Mouse (Mus musculus) CH12F3 (cell line): Measurements from ENCODE around the gene Cradd.

Experiments
- in situ Hi-C: fragments of 300-500 bp; cut with MboI; formaldehyde crosslinking; loops from 2 replicates; pipeline ENCODE4 v1.14.3; 2020; ENCODE audit warnings: low sequenced_read_pairs

Gene Cradd

DNA sequence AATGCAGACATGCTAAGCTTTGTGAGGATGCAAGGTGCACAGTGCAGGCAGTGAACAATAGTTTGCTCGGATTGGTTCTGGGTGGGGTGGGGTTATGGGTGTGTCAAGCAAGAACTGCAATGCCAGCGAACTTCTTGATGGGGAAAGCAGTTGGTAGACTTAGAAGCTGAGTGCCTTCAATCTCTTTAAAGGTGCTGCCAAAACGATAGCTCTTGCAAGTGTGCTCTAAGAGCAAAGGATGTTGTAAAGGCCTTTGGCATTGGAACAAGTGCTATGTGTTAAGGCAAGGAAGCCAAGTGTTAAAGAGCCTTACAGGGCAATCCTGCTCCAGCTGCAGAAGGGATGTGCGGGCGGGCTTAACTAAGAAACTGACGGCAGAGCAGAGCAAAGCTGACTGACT lies 149.7 kb downstream of the Cradd start:
- in situ Hi-C loops: no loop called here

- in situ Hi-C loops: no loop called here
Observed at GRCm38 (mm10) chr10:95170721-95171354, 153.1 kb downstream of the Cradd start.

DNA sequence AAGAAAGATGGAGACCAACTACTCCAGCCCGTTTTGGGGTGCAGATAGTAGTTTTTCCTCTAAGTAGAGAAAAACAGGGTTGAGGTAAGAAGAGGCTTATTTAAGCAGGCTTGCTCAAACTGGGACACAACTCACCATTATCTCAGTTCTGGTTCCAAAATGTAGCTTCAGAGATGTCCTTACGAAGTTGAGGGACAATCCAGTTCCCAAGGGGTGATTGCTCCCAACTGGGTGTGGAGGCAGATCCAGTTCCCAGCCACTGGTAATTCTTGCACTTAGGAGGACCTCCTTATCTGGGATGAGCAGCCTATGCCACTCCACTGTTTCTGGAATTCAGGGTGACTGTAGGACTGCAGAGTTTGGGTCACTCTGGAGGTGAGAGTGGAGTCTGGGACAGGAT lies 159.0 kb downstream of the Cradd start:
- in situ Hi-C loops: no loop called here

- in situ Hi-C loops: no loop called here
Observed at GRCm38 (mm10) chr10:95162691-95163374, 161.1 kb downstream of the Cradd start.

DNA sequence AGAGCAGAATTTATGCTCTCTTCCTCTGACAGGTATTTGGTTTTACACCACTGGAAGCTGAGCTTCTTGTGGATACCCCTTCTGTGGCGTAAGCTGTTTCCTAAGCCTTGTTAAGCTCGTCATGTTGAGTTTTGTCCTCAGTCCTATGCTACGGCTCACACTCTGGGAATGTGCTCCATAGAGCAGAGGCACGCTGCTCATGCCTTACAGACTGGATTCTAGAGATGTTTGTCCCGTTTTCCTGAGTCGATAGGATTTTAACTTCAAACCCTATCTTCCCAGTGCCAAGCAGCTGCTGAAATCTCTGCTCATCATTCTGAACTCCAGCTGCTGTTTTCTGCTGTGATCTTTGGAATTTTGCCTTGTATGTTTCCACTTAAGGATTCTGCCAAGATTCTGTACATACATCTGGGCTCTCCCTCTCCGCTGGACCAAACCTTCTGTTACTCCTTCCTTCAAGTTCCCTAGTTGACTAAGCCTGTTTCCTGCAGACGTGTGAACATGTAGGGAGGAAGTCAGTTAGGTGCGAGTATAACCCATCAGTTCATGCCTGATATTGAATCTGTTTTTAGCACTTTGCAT lies 164.2 kb downstream of the Cradd start:
- in situ Hi-C loops: no loop called here

DNA sequence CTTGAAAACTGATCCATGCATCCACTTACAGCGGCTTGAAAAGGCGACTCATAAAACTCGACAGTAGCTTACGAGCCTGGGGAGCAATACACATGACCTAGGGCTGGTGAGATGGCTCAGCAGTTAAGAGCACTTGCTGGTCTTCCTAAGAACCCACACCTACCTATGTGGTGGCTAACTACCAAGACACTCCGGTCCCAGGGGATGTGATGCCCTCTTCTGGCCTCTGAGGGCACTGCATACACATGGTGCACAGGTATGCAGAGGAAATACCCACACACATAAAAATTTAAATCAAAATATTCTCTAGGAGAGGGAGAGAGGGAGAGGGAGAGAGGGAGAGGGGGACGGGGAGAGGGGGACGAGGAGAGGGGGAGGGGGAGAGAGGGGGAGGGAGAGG lies 167.5 kb downstream of the Cradd start:
- in situ Hi-C loops: no loop called here

- in situ Hi-C loops: no loop called here
Observed at GRCm38 (mm10) chr10:95154675-95155074, 169.3 kb downstream of the Cradd start.

GRCm38 (mm10) chr10:95153224-95153623 lies 170.7 kb downstream of the Cradd start:
- in situ Hi-C loops: no loop called here

DNA sequence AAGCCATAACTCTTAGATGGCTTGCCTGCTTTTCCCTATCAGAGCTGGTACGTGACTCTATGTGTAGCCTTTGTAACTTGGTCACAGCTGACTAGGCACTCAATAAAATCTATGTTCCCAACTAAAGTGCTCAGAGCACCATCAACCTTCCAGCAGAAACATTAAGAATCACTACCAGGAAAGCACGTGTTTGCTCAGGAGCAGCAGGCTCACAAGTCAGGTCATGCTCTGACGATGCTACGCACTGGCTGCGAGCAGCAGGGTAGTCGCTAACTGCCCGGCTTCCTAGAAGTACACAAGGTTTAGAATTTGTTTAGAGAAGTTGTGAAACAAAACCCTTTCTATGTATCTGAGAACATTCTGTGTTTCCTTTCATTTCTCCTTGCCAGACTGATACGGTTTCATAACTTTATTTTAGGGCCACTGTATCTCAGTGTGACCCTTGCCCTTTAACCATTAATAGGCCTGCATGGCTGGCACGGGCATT lies 171.4 kb downstream of the Cradd start:
- in situ Hi-C loops: no loop called here

DNA sequence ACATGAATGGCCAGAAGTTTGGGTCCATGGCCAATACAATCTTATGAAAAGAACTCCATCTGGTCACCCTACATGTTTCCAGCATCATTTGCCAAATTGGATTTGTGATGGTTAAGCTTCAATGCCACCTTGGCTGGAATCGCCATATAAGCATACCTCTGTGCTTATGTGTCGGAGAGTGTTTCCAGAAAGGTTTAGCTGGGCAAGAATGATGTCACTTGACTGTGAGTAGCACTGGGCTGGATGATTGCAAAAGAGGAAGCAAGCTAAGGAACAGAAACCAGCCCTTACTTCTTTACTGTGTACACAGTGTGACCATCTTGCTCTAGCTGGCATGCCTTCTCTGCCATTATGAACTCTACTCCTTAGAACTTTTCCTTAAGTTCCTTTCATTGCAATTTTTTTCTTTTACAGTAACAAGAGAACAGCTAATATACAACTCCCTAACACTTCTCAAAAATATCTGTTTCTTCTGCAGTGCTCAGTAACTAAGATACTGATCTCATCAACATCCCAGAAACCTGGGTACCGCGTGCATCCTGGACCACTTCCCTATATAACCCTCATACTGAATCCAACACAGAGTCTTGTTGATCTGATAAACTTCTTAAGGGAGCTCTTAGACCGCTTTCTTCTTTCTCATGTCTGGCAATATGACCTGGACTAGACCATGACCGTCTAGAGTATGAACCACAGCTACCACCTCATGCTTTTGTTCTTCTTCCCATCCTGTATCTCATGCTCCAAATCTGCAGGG lies 172.7 kb downstream of the Cradd start:
- in situ Hi-C loops: no loop called here

DNA sequence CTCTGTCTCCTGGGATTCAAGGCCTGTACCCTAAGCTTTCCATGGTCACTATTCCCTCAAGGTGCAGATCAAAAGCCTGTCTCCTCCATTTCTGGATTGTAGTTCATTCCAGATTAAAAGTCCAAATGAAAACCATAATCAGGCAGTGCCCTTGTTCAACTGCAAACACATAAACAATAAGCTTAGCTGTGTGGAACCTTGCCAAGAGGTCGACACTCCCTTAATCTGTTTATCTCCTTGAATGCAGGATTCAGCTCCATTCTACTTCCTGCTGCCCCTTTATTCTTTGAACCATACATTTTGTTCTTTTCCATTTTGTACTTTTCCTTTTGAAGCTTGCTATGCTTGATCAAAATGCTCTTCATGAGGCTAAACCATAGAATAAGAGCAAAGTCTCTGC lies 174.3 kb downstream of the Cradd start:
- in situ Hi-C loops: no loop called here

- in situ Hi-C loops: no loop called here
Observed at GRCm38 (mm10) chr10:95148641-95149040, 175.3 kb downstream of the Cradd start.

- in situ Hi-C loops: no loop called here
Observed at GRCm38 (mm10) chr10:95147136-95147901, 176.6 kb downstream of the Cradd start.

- in situ Hi-C loops: no loop called here
Observed at GRCm38 (mm10) chr10:95146491-95146890, 177.4 kb downstream of the Cradd start.

DNA sequence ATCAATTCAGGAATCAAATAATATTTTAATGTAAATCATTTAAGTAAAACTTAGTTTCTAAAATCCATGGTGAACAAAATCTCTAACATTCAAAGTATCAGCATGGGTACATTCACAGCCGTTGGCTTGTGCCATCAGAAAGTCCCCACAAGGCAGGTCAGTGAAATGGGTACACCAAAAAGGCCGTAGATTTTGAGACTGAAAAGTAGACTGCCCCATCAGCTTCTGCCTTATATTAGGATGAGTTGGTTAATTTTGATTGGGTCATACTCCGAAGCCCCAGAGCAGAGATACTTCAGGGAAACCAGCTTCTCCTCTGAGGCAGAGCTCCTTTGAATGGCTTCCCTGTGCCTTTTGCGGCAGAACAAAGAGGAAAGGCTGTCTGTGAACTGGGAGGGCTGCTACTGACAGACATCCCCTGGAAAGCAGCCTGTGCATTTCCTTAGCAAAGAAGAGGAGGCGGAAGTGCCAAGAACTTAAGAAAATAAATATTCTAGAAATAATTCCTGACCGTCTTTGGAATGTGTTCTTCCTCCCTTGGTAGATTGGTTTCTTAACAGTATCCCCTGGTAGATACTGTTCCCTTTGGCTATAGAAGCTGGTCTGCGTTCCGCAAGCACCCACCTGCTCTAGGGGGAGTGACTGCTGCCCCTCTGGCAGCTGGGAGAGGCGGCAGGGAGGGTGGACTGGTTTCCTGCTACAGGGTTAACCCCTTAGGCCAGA lies 178.6 kb downstream of the Cradd start:
- in situ Hi-C loops: no loop called here

DNA sequence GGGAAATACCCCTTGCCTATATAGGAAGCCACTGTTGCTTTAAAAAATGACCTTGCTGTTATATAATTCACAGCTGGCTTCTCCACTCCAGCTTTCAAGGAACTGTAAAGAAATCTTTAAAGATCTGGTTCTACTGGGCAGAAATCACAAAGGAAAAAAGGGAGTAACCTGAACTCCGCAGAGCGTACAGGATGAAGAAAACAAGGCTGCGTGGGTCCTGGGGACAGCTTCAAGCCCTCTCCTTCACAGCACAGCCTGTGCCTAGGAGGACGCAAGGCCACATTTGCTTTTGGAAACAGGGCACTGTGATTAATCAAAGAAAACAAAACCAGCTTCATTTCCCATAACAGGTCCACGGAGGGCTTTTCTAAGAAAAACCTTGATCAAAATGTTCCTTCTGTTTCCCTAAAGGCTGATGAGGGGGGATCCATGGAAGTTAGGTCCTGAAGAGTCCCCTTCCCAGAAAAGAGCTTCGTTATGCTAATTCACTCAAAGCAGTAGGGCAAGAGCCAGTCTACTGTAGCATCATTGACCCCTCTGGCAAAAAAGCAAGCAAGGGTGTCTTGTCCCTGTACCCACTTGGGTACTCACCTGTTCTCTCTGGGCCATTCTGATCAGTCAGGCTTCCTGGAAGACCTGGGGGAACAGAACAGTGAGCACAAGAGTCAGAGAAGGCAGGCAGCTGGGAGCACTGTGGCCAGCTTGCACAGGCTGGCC lies 179.4 kb downstream of the Cradd start:
- in situ Hi-C loops: no loop called here

DNA sequence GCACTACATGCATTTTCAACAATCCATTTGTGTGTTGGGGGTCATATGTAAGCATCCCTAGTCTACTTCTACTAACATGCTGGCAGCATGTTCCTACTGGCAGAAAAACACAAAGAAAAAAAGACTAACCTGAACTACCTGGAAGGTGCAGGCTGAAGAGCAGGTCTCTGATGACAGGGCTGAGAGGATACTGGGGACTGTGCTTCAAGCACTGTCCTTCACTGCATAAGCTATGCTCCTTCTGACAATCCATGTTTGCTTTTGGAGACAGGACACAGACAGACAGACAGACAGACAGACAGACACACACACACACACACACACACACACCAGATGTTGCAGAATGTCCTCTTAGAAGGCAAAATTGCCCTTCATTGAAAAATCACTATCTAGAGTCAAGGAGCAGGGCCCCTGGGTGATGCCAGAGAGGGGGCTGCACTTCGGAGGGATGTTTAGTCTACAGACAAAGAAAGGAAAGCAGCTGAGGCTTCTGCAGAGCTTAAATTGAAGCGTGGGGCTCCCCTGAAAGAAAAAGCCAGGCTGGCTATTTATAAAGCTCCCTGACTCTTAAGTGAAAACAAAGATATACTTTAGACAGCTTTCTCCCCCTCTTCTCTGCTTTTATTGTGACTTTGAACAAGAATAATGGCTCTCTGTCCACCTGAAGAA lies 180.4 kb downstream of the Cradd start:
- in situ Hi-C loops: no loop called here

DNA sequence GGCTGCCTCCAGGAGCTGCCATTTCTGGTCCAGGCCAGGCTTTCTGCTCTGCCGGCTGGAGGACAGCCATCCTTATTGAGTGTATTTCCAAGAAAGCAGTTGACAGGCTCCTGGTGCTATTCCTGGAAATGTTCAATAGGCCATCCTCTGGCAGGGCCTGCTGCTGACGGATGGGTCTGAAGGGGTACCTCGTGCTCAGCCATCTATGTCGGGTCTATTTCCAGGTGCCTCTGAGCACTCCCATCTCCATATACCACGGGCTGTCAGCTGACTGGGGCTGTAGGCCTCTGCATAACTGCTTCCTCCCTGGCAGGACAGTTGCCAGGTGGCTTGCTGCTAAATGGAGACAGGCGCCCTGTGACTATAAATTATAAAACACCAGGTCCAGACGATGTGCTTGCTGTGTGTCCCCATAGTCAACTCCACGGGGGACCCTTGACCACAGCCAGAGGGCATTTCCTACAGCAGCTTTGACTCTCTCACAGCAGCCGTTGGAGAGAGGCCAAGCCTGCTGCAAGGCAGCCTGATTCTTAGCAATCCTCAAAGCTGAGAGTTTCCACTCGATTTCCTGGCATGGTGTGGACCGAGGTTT lies 181.0 kb downstream of the Cradd start:
- in situ Hi-C loops: no loop called here

DNA sequence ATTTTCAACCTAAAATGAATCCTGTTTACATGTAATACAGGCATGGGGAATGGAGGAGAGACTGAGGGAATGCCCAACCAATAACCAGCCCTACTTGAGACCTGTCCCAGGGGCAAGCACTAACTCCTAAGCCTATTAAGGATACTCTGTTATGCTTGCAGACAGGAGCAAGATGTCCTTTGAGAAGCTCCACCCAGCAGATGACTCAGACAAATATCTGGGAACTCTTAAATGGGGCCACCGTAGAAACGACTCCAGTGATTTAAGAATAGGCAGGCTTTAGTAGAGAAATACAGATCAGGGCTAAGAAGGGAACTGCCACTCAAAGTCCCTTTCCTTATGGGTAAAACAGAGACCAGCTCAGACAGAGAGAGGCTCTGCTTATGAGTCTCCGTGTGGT lies 182.9 kb downstream of the Cradd start:
- in situ Hi-C loops: no loop called here
